Comparison of ENCODE assay signal across 29 mouse cellular contexts in the genomic region with DNA sequence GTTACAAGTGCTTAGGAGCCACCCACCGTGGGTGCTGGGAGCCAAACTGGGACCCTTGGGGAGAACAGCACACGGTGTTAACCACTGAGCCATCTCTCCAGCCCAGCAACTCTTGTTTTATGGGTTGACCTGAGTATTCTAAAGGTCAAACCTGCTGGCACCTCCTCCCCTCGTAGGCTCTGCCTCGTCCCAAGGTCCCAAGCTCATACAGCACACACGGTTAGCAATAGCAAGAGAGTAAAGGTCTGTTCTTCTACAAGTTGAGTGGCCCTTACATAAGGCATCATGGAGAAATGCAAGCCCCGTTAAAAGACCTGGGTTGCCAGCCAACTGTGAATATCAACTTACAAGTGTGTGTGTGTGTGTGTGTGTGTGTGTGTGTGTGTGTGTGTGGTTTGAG. TPM values are rescaled to one million over a fixed set of nuclear protein-coding genes. Genes with fewer than 3 reads are reported as not detected.
DNase-seq lines count a peak whose midpoint lies in the region; ATAC-seq and TF ChIP-seq lines count a peak whose summit lies in the region.
"Had no signal": no experiment of that assay in that cellular context is flagged by ENCODE, and none has a peak within 500 bp of the region (broad histone marks: within the 10 kb centered on the region; RNA-seq: fewer than 3 reads in every experiment).

No protein-coding gene starts in this region.

- peak; percentile 7; the same call in 1 of the 2 replicates for ATAC-seq in hindbrain, embryonic 13.5 days (ENCODE audit: low FRiP score)
- no peak for ATAC-seq in hindbrain, embryonic 16.5 days
- ATAC-seq in liver, postnatal 0 days: peak; percentile 71
- ATAC-seq in liver, embryonic 12.5 days: no peak
- ATAC-seq: forebrain, embryonic 15.5 days; Patski had no signal

- 91% methylated on average over 6 of the region's 6 CpGs for WGBS in hindbrain, embryonic 13.5 days
- WGBS in hindbrain, embryonic 16.5 days: 89% methylated on average over 6 of the region's 6 CpGs
- 62% methylated on average over 6 of the region's 6 CpGs for WGBS in kidney, adult 2 months
- 69% methylated on average over 6 of the region's 6 CpGs for WGBS in liver, postnatal 0 days (ENCODE audit: insufficient replicate concordance)
- 81% methylated on average over 6 of the region's 6 CpGs for WGBS in liver, embryonic 12.5 days (ENCODE audit: insufficient replicate concordance)

- no peak for TF ChIP-seq POLR2A in kidney, adult 2 months (IDR thresholded peaks at IDR 0.05; ENCODE audit: low read depth, low read length)

- TF ChIP-seq CTCF in kidney, adult 2 months (conservative IDR thresholded peaks at IDR 0.05; ENCODE audit: insufficient read depth, insufficient read length, low read depth, low read length): no peak
- TF ChIP-seq CTCF in liver, postnatal 0 days (IDR thresholded peaks at IDR 0.05; ENCODE audit: low read depth): no peak

- no peak overlapping the region for H3K4me2 ChIP-seq in hindbrain, embryonic 13.5 days
- H3K4me2 ChIP-seq in hindbrain, embryonic 16.5 days (ENCODE audit: low read length): no peak overlapping the region
- no peak overlapping the region for H3K4me2 ChIP-seq in liver, postnatal 0 days (ENCODE audit: low read depth, low read length)
- H3K4me2 ChIP-seq in liver, embryonic 12.5 days: no peak overlapping the region
- H3K4me2 ChIP-seq: embryonic facial prominence, embryonic 13.5 days; forebrain, embryonic 12.5 days; forebrain, embryonic 15.5 days; heart, embryonic 13.5 days; hindbrain, embryonic 15.5 days had no signal

- peaks cover 22% of the 10 kb centered on the region for H3K4me1 ChIP-seq in hindbrain, embryonic 13.5 days (replicated peaks)
- peaks cover 8% of the 10 kb centered on the region for H3K4me1 ChIP-seq in hindbrain, embryonic 16.5 days (ENCODE audit: control insufficient read depth, insufficient read depth, low read depth, low read length)
- no peaks in the 10 kb centered on the region; the same call in 1 of the 2 replicates for H3K4me1 ChIP-seq in kidney, adult 2 months (ENCODE audit: control insufficient read depth, insufficient read depth, low read length)
- peaks cover 18% of the 10 kb centered on the region for H3K4me1 ChIP-seq in liver, postnatal 0 days (ENCODE audit: insufficient read depth)
- peaks cover 44% of the 10 kb centered on the region for H3K4me1 ChIP-seq in liver, embryonic 12.5 days

- no peaks in the 10 kb centered on the region for H3K9me3 ChIP-seq in hindbrain, embryonic 13.5 days
- no peaks in the 10 kb centered on the region for H3K9me3 ChIP-seq in hindbrain, embryonic 16.5 days (ENCODE audit: control insufficient read depth, low read length)
- H3K9me3 ChIP-seq in liver, postnatal 0 days (ENCODE audit: low read length): no peaks in the 10 kb centered on the region
- no peaks in the 10 kb centered on the region for H3K9me3 ChIP-seq in liver, embryonic 12.5 days (replicated peaks)
- H3K9me3 ChIP-seq: embryonic facial prominence, embryonic 13.5 days; forebrain, embryonic 12.5 days; forebrain, embryonic 15.5 days; heart, embryonic 10.5 days; heart, embryonic 13.5 days; hindbrain, embryonic 15.5 days had no signal

- no peaks in the 10 kb centered on the region for H3K36me3 ChIP-seq in hindbrain, embryonic 13.5 days
- no peaks in the 10 kb centered on the region for H3K36me3 ChIP-seq in hindbrain, embryonic 16.5 days (ENCODE audit: control insufficient read depth, insufficient read depth, low read length)
- H3K36me3 ChIP-seq in kidney, adult 2 months (ENCODE audit: control insufficient read depth, insufficient read depth, low read length): no peaks in the 10 kb centered on the region
- H3K36me3 ChIP-seq in liver, postnatal 0 days (replicated peaks; ENCODE audit: insufficient read depth, low read length): 0 out of 2 replicates have a peak, but pooled peaks cover 6% of the 10 kb centered on the region
- H3K36me3 ChIP-seq in liver, embryonic 12.5 days: 0 out of 2 replicates have a peak, but pooled peaks cover 7% of the 10 kb centered on the region
- H3K36me3 ChIP-seq: forebrain, embryonic 12.5 days; forebrain, embryonic 15.5 days; G1E; heart, embryonic 10.5 days; heart, embryonic 13.5 days; hindbrain, embryonic 15.5 days had no signal

- no peaks in the 10 kb centered on the region for H3K27me3 ChIP-seq in hindbrain, embryonic 13.5 days
- no peaks in the 10 kb centered on the region for H3K27me3 ChIP-seq in hindbrain, embryonic 16.5 days (replicated peaks; ENCODE audit: control insufficient read depth, insufficient read depth, low read length)
- H3K27me3 ChIP-seq in kidney, adult 2 months (replicated peaks; ENCODE audit: control insufficient read depth, insufficient read depth, low read length): no peaks in the 10 kb centered on the region
- H3K27me3 ChIP-seq in liver, postnatal 0 days (ENCODE audit: insufficient read depth, low read length): no peaks in the 10 kb centered on the region
- H3K27me3 ChIP-seq in liver, embryonic 12.5 days (replicated peaks): no peaks in the 10 kb centered on the region
- H3K27me3 ChIP-seq: CH12.LX; embryonic facial prominence, embryonic 13.5 days; forebrain, embryonic 12.5 days; forebrain, embryonic 15.5 days; heart, embryonic 13.5 days; hindbrain, embryonic 15.5 days; Patski had no signal

- H3K4me3 ChIP-seq in hindbrain, embryonic 13.5 days: no peak overlapping the region
- no peak overlapping the region for H3K4me3 ChIP-seq in hindbrain, embryonic 16.5 days (ENCODE audit: low read length)
- no peak overlapping the region for H3K4me3 ChIP-seq in kidney, adult 2 months (ENCODE audit: insufficient read depth, low read depth, low read length)
- no peak overlapping the region for H3K4me3 ChIP-seq in liver, postnatal 0 days (ENCODE audit: low read depth, low read length)
- H3K4me3 ChIP-seq in liver, embryonic 12.5 days: no peak overlapping the region
- H3K4me3 ChIP-seq: embryonic facial prominence, embryonic 13.5 days; erythroblast, embryonic 14.5 days; forebrain, embryonic 12.5 days; forebrain, embryonic 15.5 days; heart, adult 2 months; heart, embryonic 10.5 days; heart, embryonic 13.5 days; hindbrain, embryonic 15.5 days had no signal

- H3K9ac ChIP-seq in hindbrain, embryonic 13.5 days: no peak overlapping the region
- no peak overlapping the region for H3K9ac ChIP-seq in hindbrain, embryonic 16.5 days (ENCODE audit: low read depth, low read length)
- H3K9ac ChIP-seq in liver, postnatal 0 days (replicated peaks): no peak overlapping the region
- H3K9ac ChIP-seq in liver, embryonic 12.5 days: no peak overlapping the region
- H3K9ac ChIP-seq: embryonic facial prominence, embryonic 13.5 days; forebrain, embryonic 12.5 days; forebrain, embryonic 15.5 days; heart, embryonic 13.5 days; hindbrain, embryonic 15.5 days had no signal

- peak; percentile 22 for DNase-seq in kidney, adult 2 months
- DNase-seq in kidney, postnatal 4 days: no peak
- DNase-seq in liver, postnatal 0 days: no peak
- no peak for DNase-seq in frontal cortex, postnatal 36 days (ENCODE audit: low spot score in 2 of 2)
- DNase-seq: adrenal gland, postnatal 10 days; adrenal gland, postnatal 36 days; B cell, adult 2 months; cerebellum, adult 11 months; cerebellum, adult 2 months; cerebellum, adult 9-11 months; cerebellum, postnatal 25 days; gastrocnemius, postnatal 10 days; gastrocnemius, postnatal 36 days; heart, adult 2 months; heart, postnatal 14 days; heart, postnatal 4 days had no signal

- TF ChIP-seq EP300 in liver, postnatal 0 days (IDR thresholded peaks at IDR 0.05; ENCODE audit: low read depth): no peak

- H3K27ac ChIP-seq in hindbrain, embryonic 13.5 days: no peak overlapping the region; the same call in 1 of the 2 replicates
- H3K27ac ChIP-seq in hindbrain, embryonic 16.5 days (ENCODE audit: low read depth, low read length): no peak overlapping the region
- H3K27ac ChIP-seq in kidney, adult 2 months (ENCODE audit: insufficient read depth, low read depth, low read length): no peak overlapping the region
- H3K27ac ChIP-seq in liver, postnatal 0 days (ENCODE audit: low read depth): peak overlapping the region; percentile 48; the same call in 1 of the 2 replicates
- H3K27ac ChIP-seq in liver, embryonic 12.5 days: no peak overlapping the region
- H3K27ac ChIP-seq: embryonic facial prominence, embryonic 13.5 days; forebrain, embryonic 15.5 days; heart, adult 2 months; heart, embryonic 10.5 days; heart, embryonic 13.5 days; hindbrain, embryonic 15.5 days had no signal

RNA-seq across cellular contexts. Expression of gene Dap, which starts 27.1 kb away (rescaled TPM):
- polyA plus RNA-seq in hindbrain, embryonic 13.5 days (2015; fragmentation: Nextera tagmentation; extraction: Ambion mirVana): 35.1 and 35.2 TPM in 2 replicates
- polyA plus RNA-seq in hindbrain, embryonic 16.5 days (2015; fragmentation: Nextera tagmentation; extraction: Ambion mirVana): 20.9 and 24.8 TPM in 2 replicates
- polyA plus RNA-seq in kidney, adult 2 months (2012; rRNA removed): 72.8 and 96.9 TPM in 2 replicates
- 75.9 and 77.8 TPM in 2 replicates for polyA plus RNA-seq in liver, postnatal 0 days (2015; fragmentation: Nextera tagmentation; extraction: Ambion mirVana)
- 43.3 and 44.3 TPM in 2 replicates for polyA plus RNA-seq in liver, embryonic 12.5 days (2016; fragmentation: Nextera tagmentation; extraction: Ambion mirVana)

Comparison
In these comparisons a context has a peak if more than half of its experiments do, and no peak if none do; other contexts are left out.
1. ATAC-seq: peak in hindbrain, embryonic 13.5 days (single experiment) and liver, postnatal 0 days (single experiment); none in hindbrain, embryonic 16.5 days (single experiment) and liver, embryonic 12.5 days (single experiment).